Mouse (Mus musculus) heart, adult 2 months (tissue): Measurements from ENCODE around the gene Rpgrip1.

Source experiments
- CTCF ChIP-seq: fragments of 200-600 bp; IDR thresholded peaks from 2 replicates; pipeline ENCODE4 v1.8.1; 2022; ENCODE audit warnings: antibody characterized with exemption, mild to moderate bottlenecking, moderate library complexity
- POLR2A ChIP-seq: fragments of 200-500 bp; IDR thresholded peaks from 2 replicates; pipeline ENCODE4 v1.6.1; 2011; ENCODE audit warnings: mild to moderate bottlenecking, low read depth, low read length, control low read depth; ENCODE audit not compliant: insufficient read depth

GRCm38 (mm10) chr14:52189519-52189918 is 79.0 kb downstream of the Rpgrip1 start:
- TF ChIP-seq CTCF (peak; percentile 46), POLR2A (no peak)
